Mouse (Mus musculus) stomach, embryonic 15.5 days (tissue): Measurements from ENCODE around the gene Notch3. TPM values are rescaled to one million over a fixed set of nuclear protein-coding genes. Genes with fewer than 3 reads are reported as not detected.

Experiments used
- ATAC-seq: fragments of 200-750 bp; cut with Nextera tagmentation; 2 replicates; pipeline ENCODE4 v1.8.0; 2017; ENCODE audit warnings: low read depth, moderate number of reproducible peaks, moderate TSS enrichment; ENCODE audit not compliant: insufficient read depth, low FRiP score
- H3K27ac ChIP-seq: fragments of 300-500 bp; sonication (generic); 2 replicates; pipeline ENCODE4 v1.5.1; 2015; ENCODE audit warnings: mild to moderate bottlenecking, inconsistent platforms
- H3K27me3 ChIP-seq: fragments of 300-500 bp; sonication (generic); replicated peaks from 2 replicates; pipeline ENCODE4 v1.6.1; 2015; ENCODE audit warnings: inconsistent platforms
- H3K36me3 ChIP-seq: fragments of 300-500 bp; sonication (generic); 2 replicates; pipeline ENCODE4 v1.6.1; 2015; ENCODE audit warnings: inconsistent platforms
- H3K4me1 ChIP-seq: fragments of 300-500 bp; sonication (generic); 2 replicates; pipeline ENCODE4 v1.6.1; 2015; ENCODE audit warnings: inconsistent platforms
- H3K4me2 ChIP-seq: fragments of 300-500 bp; sonication (generic); 2 replicates; pipeline ENCODE4 v1.6.1; 2015; ENCODE audit warnings: mild to moderate bottlenecking, inconsistent platforms
- H3K4me3 ChIP-seq: fragments of 300-500 bp; sonication (generic); replicated peaks from 2 replicates; pipeline ENCODE4 v1.5.1; 2015; ENCODE audit warnings: inconsistent platforms
- H3K9ac ChIP-seq: fragments of 300-500 bp; sonication (generic); 2 replicates; pipeline ENCODE4 v1.6.1; 2015; ENCODE audit warnings: inconsistent platforms
- H3K9me3 ChIP-seq: fragments of 300-500 bp; sonication (generic); 2 replicates; pipeline ENCODE4 v1.6.1; 2016; ENCODE audit warnings: inconsistent platforms
- WGBS: fragments of 180-500 bp; shearing (Covaris S2); methylation state at CpG from one replicate; pipeline ENCODE4 v1.1.7; 2015; 5-methylcytosine and 5-hydroxymethylcytosine counted together
- polyA plus RNA-seq: library from polyadenylated mRNA; unstranded; fragments of >200 nt; fragmentation: Nextera tagmentation; extraction: Ambion mirVana; gene quantifications from 2 replicates; pipeline ENCODE4 v1.2.1, GENCODE M21; 2015

Notch3 gene
- polyA plus RNA-seq, 1 experiment from 2014 or later: 13.1 TPM

- no peaks in the 10 kb centered on the region for H3K9me3 ChIP-seq
- no peaks in the 10 kb centered on the region for H3K27me3 ChIP-seq
- peak overlapping the region; percentile 86 for H3K4me2 ChIP-seq
- H3K9ac ChIP-seq: peak overlapping the region; percentile 73; the same call in 1 of the 2 replicates
- ATAC-seq: peak; percentile 11; the same call in 1 of the 2 replicates
- H3K27ac ChIP-seq: peak overlapping the region; percentile 93
- H3K4me3 ChIP-seq: peak overlapping the region; percentile 78
- WGBS: 10% methylated on average over 9 of the region's 9 CpGs
- H3K4me1 ChIP-seq: peaks cover 43% of the 10 kb centered on the region
- no peaks in the 10 kb centered on the region for H3K36me3 ChIP-seq
Observed at GRCm38 (mm10) chr17:32165266-32165802, 1.3 kb downstream of the Notch3 start.

GRCm38 (mm10) chr17:32164780-32165179, 1.9 kb downstream of the Notch3 start:
- Histone ChIP-seq H3K27me3 (no peaks in the 10 kb centered on the region), H3K9me3 (no peaks in the 10 kb centered on the region), H3K4me2 (peak overlapping the region; percentile 88), H3K9ac (no peak overlapping the region), H3K4me1 (peaks cover 43% of the 10 kb centered on the region), H3K4me3 (peak overlapping the region; percentile 78), H3K27ac (peak overlapping the region; percentile 93; the same call in 1 of the 2 replicates), H3K36me3 (no peaks in the 10 kb centered on the region)
- no peak for ATAC-seq

GRCm38 (mm10) chr17:32163910-32164650, 2.6 kb downstream of the Notch3 start:
- Histone ChIP-seq H3K27me3 (no peaks in the 10 kb centered on the region), H3K9ac (no peak overlapping the region), H3K27ac (peak overlapping the region; percentile 61; the same call in 1 of the 2 replicates), H3K4me1 (peaks cover 43% of the 10 kb centered on the region), H3K4me3 (no peak overlapping the region; the same call in 1 of the 2 replicates), H3K36me3 (no peaks in the 10 kb centered on the region), H3K9me3 (no peaks in the 10 kb centered on the region), H3K4me2 (peak overlapping the region; percentile 88)
- no peak for ATAC-seq
- 53% methylated on average over 6 of the region's 6 CpGs for WGBS

- H3K9me3 ChIP-seq: no peaks in the 10 kb centered on the region
- H3K4me3 ChIP-seq: peak overlapping the region; percentile 45
- no peaks in the 10 kb centered on the region for H3K36me3 ChIP-seq
- H3K4me2 ChIP-seq: peak overlapping the region; percentile 88
- WGBS: 2% methylated on average over 58 of the region's 58 CpGs
- H3K27ac ChIP-seq: peak overlapping the region; percentile 82
- H3K9ac ChIP-seq: peak overlapping the region; percentile 32; the same call in 1 of the 2 replicates
- peaks cover 43% of the 10 kb centered on the region for H3K4me1 ChIP-seq
- no peaks in the 10 kb centered on the region for H3K27me3 ChIP-seq
- peak; percentile 77 for ATAC-seq
Observed at GRCm38 (mm10) chr17:32162112-32162850, 4.4 kb downstream of the Notch3 start.

- Histone ChIP-seq H3K4me3 (no peak overlapping the region), H3K4me1 (peaks cover 38% of the 10 kb centered on the region), H3K36me3 (peaks cover 5% of the 10 kb centered on the region; the same call in 1 of the 2 replicates), H3K4me2 (no peak overlapping the region), H3K27ac (no peak overlapping the region), H3K9me3 (no peaks in the 10 kb centered on the region), H3K9ac (no peak overlapping the region), H3K27me3 (no peaks in the 10 kb centered on the region)
- WGBS: 66% methylated on average over 4 of the region's 4 CpGs
- ATAC-seq: no peak
Observed at GRCm38 (mm10) chr17:32160882-32161281, 5.8 kb downstream of the Notch3 start.

GRCm38 (mm10) chr17:32158841-32159240, 7.8 kb downstream of the Notch3 start:
- H3K36me3 ChIP-seq: peaks cover 13% of the 10 kb centered on the region; the same call in 1 of the 2 replicates
- WGBS: 82% methylated on average over 13 of the region's 13 CpGs
- no peak overlapping the region for H3K27ac ChIP-seq
- no peak overlapping the region for H3K4me3 ChIP-seq
- no peaks in the 10 kb centered on the region for H3K9me3 ChIP-seq
- H3K4me1 ChIP-seq: peaks cover 22% of the 10 kb centered on the region
- H3K4me2 ChIP-seq: no peak overlapping the region
- ATAC-seq: no peak
- H3K9ac ChIP-seq: no peak overlapping the region
- no peaks in the 10 kb centered on the region for H3K27me3 ChIP-seq

- Histone ChIP-seq H3K36me3 (peaks cover 27% of the 10 kb centered on the region; the same call in 1 of the 2 replicates), H3K9ac (no peak overlapping the region), H3K4me1 (peaks cover 4% of the 10 kb centered on the region), H3K27me3 (no peaks in the 10 kb centered on the region), H3K27ac (no peak overlapping the region), H3K9me3 (no peaks in the 10 kb centered on the region), H3K4me2 (no peak overlapping the region), H3K4me3 (no peak overlapping the region)
- ATAC-seq: no peak
- WGBS: 96% methylated on average over 8 of the region's 8 CpGs
Observed at GRCm38 (mm10) chr17:32146718-32147117, 19.9 kb downstream of the Notch3 start.

GRCm38 (mm10) chr17:32142907-32143854, 23.5 kb downstream of the Notch3 start:
- Histone ChIP-seq H3K27ac (no peak overlapping the region), H3K36me3 (peaks cover 38% of the 10 kb centered on the region), H3K27me3 (no peaks in the 10 kb centered on the region), H3K4me1 (peaks cover 4% of the 10 kb centered on the region), H3K9ac (no peak overlapping the region), H3K4me3 (0 out of 2 replicates have a peak overlapping the region, but pooled peaks have one; percentile 18), H3K9me3 (no peaks in the 10 kb centered on the region), H3K4me2 (peak overlapping the region; percentile 47)
- whole genome bisulfite sequencing: 33% methylated on average over 39 of the region's 39 CpGs
- ATAC-seq: peak; percentile 69

GRCm38 (mm10) chr17:32142234-32142633, 24.4 kb downstream of the Notch3 start:
- no peaks in the 10 kb centered on the region for H3K27me3 ChIP-seq
- H3K27ac ChIP-seq: no peak overlapping the region
- H3K4me1 ChIP-seq: peaks cover 4% of the 10 kb centered on the region
- no peak overlapping the region for H3K4me3 ChIP-seq
- H3K4me2 ChIP-seq: no peak overlapping the region
- peaks cover 41% of the 10 kb centered on the region for H3K36me3 ChIP-seq
- H3K9me3 ChIP-seq: no peaks in the 10 kb centered on the region
- ATAC-seq: no peak
- H3K9ac ChIP-seq: no peak overlapping the region
- WGBS: 88% methylated on average over 1 of the region's 1 CpGs

- ATAC-seq: no peak
- H3K4me1 ChIP-seq: no peaks in the 10 kb centered on the region
- H3K9me3 ChIP-seq: no peaks in the 10 kb centered on the region
- no peak overlapping the region for H3K9ac ChIP-seq
- H3K36me3 ChIP-seq: peaks cover 41% of the 10 kb centered on the region
- H3K4me3 ChIP-seq: no peak overlapping the region
- WGBS: 91% methylated on average over 16 of the region's 16 CpGs
- no peak overlapping the region for H3K27ac ChIP-seq
- no peaks in the 10 kb centered on the region for H3K27me3 ChIP-seq
- H3K4me2 ChIP-seq: no peak overlapping the region
Observed at GRCm38 (mm10) chr17:32133375-32133774, 33.3 kb downstream of the Notch3 start.

GRCm38 (mm10) chr17:32132087-32132486, 34.6 kb downstream of the Notch3 start:
- ATAC-seq: no peak
- H3K9ac ChIP-seq: no peak overlapping the region
- no peaks in the 10 kb centered on the region for H3K4me1 ChIP-seq
- H3K27ac ChIP-seq: no peak overlapping the region
- H3K27me3 ChIP-seq: no peaks in the 10 kb centered on the region
- H3K4me2 ChIP-seq: no peak overlapping the region
- peaks cover 45% of the 10 kb centered on the region for H3K36me3 ChIP-seq
- no peak overlapping the region for H3K4me3 ChIP-seq
- WGBS: 93% methylated on average over 11 of the region's 11 CpGs
- no peaks in the 10 kb centered on the region for H3K9me3 ChIP-seq
